Mouse (Mus musculus) frontal cortex, postnatal 25 days (tissue): ENCODE results near the gene Clec12a.

Experiments
- DNase-seq, 2 experiments: peaks; one replicate each; pipeline ENCODE4 v3.0.0; 2022; ENCODE audit warnings: low spot score in 2 of 2

Gene Clec12a

DNA sequence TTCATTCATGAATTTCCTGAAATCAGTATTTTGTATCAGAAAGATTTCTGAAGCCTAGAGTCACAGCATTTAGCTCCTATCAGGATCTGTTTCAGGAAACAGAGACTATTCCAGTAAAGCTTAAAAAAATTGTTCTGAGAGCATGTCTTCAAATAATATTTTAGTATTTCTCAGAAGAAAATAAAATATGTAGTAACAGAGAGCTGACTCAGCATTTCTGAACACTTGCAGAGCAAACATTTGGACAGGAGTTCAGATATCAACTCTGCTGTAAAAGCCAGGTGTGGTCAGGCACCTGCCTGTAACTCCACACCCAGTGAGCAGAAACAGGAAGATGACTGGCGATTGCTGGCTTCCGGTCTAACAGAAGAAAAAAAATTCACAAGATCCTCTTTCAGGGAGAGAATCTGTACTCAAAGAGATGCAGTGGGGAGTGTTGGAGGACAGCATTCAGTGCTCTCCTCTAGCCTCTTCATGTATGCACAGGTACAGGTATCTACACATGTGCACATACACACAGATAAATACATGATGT, 32.5 kb downstream of the Clec12a start:
- DNase-seq: no peak

DNA sequence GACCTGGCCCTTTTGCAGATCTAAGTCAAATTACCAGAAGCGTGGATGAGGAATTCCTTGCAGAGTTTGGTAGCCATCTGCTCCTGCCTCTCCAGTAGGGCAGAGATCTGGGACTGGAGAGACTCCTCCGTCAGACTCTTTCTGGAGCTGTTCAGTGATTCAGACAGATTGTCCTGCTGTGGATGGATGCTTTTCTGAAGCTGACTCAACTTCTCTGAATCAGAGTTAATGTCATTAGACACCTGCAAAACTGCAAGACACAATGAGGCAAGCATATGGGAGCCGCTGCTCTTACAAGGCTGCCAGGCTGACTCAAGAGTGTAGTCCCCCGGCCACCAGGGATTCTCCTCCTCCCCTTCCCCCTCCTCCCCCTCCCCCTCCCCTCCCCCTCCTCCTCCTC, 38.0 kb downstream of the Clec12a start:
- DNase-seq: no peak

DNA sequence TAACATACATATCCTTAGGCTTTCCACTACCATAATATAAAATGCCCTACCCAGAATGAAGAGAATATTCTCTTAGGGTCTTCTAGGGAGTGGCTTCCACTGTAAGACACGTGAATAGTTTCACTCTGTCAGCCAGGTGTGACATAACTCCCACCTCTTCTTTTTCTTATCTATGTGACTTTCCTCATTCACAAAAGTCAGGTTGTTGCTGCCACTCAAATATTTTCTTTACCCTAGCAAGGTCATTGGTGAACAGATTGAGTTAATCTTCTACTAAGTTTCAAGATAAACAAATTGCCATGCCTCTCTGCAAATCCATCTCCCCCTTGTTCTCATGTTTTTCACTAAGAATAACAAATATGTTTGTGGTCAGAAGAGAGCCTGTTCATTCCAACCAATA, 39.2 kb downstream of the Clec12a start:
- DNase-seq: no peak

DNA sequence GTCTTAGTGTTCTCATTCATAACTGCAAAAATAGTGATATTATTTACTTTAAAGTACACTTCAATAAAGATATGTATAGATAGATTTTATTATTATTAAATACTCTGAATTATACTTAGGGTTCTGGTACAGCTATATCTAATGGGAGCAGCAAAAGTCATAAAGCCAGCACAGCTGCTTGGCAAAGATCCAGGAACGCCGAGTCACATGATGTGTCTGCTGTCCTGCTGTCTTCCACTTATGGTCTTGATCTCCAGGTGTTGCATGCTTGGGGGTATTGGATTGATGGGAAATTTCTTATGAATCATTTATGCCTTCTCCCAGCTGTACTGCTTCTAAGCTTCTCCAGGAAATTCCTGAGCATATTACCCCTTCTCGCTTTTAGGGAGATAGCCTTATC, 41.0 kb downstream of the Clec12a start:
- DNase-seq: no peak

DNA sequence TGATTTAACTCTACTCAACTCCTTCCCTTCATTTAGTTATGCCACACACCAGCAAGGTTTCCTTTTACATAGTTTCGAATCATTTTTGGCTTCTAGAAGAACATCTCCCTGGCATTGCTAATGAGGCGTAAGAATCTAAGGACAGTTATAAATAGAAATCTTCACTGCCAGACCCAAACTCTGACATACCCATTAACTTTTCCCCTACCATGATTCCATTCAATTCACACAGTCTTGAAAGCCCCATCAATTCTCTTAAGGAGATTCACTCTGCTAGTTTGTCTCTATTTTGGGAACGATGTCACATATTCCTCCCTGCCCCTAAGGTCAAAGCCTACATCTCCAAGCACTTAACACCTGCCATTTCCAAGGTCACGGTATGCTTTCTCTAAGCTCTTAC, 42.5 kb downstream of the Clec12a start:
- DNase-seq: no peak

DNA sequence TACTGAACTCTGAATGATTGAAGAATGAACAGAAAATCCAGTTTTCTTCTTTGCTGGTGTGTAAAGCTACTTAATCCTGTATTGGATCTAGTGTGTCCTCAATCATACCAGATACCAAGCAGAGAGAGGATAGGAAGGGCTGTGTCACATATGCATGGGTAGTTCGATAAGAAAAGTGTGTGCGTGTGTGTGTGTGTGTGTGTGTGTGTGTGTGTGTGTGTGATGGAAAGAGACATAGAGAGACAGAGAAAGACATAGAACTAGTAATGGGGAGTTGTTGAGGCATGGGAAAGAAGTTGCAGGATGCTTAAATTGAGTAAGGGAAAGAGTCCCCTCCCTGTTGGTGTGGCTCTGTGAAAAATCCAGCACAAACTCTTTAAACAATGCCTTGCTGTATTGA, 43.3 kb downstream of the Clec12a start, which contains the start of gene Clec12b:
TSS of gene Clec12b (minus strand) at position 101 of the 400 bp plus-strand sequence.
- no peak for DNase-seq

DNA sequence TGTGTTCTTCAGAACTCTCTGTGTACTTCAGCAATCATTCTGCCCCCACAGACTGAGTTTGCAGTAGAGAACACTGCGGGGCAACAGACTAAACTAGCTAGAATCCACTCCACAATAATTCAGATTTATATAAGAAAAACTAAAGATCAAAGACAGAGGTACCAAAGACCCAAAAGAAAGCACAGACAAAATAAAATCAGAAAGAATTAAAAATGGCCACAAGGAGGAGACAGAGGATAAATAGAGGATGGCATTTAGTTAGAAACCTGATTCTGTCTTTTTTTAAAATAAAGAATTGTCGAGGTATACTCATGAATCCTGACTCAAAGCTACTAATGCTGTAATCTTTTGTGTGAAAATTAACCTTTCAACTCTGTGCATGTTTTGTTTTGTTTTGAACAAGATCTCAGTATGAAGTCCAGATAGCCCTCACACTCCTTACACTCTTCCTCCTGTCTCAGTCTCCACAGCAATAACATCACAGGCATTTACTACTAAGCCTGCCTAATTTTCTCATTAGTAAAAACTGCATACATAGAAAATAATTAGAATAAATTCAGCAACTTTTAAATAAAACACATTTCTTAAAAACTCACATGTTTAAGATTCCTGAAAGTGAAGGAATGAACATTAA, 50.7 kb downstream of the Clec12a start:
- no peak for DNase-seq

DNA sequence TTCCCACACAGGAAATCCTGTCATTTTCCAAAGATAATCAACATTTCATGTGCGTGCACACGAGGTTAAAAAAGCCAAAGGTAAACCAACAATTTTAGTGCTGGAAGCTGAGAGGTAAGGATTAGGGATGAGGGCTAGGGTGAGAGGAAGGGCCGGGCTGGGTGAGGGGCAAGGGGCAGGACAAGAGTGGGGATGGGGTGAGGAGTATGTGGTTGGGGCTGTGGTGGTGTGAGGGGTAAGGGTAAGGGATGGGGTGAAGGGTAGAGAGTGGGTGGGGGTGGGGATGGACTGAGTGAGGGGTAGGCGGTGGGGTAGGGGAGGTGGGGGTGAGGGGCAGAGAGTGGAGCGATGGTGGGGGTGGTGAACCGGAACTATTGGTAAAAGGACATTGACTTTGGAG, 51.2 kb downstream of the Clec12a start:
- no peak for DNase-seq

DNA sequence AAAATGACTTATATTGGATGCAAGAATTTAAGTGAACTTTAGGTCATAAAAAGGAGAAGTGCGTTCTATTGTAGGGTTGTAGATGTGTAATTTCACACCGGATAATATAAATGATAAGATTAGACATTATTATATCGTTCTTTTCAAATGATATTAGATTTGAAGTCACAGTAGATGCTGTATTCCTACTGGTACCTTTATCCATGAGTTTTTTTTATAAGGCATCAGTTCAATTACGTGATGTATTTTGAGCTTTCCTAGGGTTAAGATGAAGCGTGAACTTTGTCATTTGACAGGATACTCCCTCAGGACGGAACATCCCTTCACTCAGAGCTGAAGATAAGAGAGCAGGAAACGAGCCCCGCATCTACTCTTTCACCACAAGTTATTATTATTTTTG, 54.5 kb downstream of the Clec12a start, which contains the start of gene Clec1b:
TSS of gene Clec1b (plus strand) at position 301 of the 400 bp plus-strand sequence.
- DNase-seq: no peak

DNA sequence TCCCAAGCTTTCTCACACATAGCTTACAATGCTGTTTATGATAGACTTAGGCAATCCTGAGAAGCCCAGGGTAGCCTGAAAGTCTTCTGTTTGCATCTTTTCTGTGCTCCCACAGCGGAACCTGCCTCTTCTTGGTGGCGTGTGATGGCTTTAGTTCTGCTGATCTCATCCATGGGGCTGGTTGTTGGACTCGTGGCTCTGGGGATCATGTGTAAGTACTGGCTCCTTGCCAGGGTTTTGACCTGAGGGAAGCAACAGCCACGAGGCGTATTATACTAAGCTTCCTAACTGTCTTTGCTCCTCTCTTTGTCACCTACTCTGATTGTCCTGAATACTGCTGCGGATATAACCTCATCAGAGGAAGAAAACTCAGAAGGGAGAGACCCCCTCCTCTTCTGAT, 57.5 kb downstream of the Clec12a start:
- no peak for DNase-seq

DNA sequence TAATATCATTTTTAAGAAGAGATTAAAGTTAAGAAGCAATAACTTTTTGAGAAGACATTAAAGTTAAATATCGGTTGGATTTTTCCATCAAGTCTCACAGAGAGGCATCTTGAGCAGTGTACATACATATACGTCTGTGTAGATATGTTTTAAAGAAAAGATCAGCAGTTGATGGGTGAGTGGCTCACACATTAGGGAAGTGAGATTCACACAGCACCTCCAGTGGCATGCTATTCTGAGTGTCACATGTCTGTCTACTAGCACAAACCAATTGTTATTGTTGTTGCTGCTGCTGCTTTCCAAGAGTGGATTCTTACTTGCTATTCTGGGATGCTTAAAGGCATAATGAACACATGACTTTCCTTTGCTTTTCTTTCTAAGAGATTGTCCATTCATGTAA, 59.9 kb downstream of the Clec12a start:
- DNase-seq: no peak

DNA sequence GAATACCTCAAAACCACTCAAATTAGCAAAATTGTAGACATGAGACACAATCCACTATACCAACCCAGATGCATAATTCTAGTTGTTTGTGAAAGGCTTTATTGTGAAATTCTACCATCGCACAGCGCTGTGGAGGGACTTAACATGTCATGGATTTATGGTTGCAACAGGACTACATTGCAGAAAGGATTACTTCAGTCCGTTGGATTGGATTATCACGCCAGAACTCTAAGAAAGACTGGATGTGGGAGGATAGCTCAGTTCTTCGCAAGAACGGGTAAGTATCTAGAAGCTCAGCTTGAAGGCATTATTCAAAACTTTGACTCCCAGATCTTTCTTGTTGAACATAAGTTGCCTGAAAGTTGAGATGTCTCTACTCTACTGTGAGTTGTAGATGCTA, 60.9 kb downstream of the Clec12a start:
- no peak for DNase-seq

DNA sequence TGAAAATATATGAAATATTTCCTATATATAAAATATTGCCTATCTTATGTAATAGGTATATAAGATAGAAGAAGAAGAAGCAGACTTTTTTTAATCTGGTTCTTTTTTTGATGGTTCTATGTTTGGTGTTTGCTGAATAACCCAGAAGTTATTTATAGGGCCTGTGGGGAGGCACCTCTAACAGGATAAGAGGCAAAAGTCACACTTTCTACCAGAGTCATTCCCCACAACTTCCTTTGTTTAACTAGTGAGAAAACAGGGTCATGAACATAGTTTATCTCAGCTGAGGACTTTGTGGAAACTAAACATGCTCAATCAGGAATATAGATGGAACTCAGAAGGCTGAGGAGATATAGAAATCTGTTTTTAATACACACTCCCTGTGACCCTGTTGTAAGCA, 63.5 kb downstream of the Clec12a start:
- no peak for DNase-seq

DNA sequence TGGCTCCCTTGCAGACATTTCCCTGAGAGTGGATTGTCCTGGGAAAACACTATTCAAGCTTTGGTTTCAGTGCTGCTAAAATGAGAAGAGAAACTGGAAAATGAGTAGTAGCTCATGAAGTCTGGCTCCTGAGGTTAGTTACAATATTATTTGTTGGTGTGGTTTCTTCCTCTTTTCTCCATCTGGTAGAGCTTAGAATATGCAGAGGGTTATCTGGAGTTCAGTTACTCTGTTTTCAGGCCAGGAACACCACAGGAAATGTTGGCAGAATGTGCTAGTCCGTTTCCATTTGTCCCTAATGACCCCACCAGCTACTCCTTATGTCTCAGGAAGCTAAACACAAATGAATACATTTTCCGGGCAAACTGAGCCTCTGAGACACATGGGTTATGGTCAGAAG, 64.8 kb downstream of the Clec12a start:
- no peak for DNase-seq

DNA sequence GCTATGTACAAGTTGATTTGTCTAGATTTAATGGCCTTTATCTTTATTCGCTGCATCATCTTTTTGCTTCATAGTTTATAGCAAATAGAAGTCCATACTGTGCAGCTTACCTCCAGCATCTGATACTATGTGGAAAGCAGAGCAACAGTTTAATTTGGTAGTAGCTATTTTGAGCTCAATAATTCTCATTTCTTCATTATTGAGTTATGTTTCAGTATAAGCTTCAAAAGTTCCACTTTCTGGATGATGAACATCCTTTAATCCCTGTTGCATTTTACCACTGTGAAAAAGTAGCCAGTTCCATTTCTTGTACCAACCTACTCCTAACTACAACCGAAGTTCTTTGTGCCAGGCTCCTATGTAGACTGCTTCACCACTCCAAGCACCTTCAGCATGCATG, 66.1 kb downstream of the Clec12a start, which contains the start of gene Clec9a:
TSS of gene Clec9a (plus strand) at position 301 of the 400 bp plus-strand sequence.
- no peak for DNase-seq

DNA sequence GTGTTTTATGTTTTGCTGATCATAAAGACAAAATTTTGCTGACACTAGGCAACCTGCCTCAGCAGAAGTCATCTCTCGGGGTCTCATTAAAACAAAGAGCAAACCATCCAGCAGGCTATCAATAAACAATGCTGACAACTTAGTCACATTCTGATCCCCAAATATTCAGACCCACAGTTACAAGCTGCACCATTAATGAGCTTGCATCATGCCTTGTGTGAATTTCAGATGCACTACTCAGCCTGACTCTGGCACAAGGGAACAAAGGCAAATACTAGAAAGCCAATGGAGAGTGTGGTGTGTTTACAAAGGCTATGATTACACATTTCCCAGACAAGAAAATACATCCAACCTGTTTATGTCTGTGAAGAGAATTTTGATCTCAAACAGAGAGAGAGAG, 71.7 kb downstream of the Clec12a start:
- DNase-seq: no peak
